Mouse (Mus musculus) heart, embryonic 10.5 days (tissue): ENCODE data around the gene Mycbpap. TPM values are rescaled to one million over a fixed set of nuclear protein-coding genes. Genes with fewer than 3 reads are reported as not detected.
A peak's percentile ranks its signal among the peaks of the same experiment; 100 is the strongest.

Experiments used
- DNase-seq: peaks from one replicate; pipeline ENCODE4 v3.0.0-alpha.2; 2017; ENCODE audit warnings: low spot score
- H3K27ac ChIP-seq: fragments of 300-500 bp; sonication (generic); 2 replicates; pipeline ENCODE4 v1.5.1; 2016; ENCODE audit warnings: mild to moderate bottlenecking
- H3K27me3 ChIP-seq: fragments of 300-500 bp; sonication (generic); 2 replicates; pipeline ENCODE4 v1.6.1; 2016; ENCODE audit warnings: mild to moderate bottlenecking; ENCODE audit not compliant: poor library complexity, insufficient read depth, severe bottlenecking
- H3K36me3 ChIP-seq: fragments of 300-500 bp; sonication (generic); 2 replicates; pipeline ENCODE4 v1.6.1; 2016; ENCODE audit warnings: mild to moderate bottlenecking, moderate library complexity
- H3K4me1 ChIP-seq: fragments of 300-500 bp; sonication (generic); 2 replicates; pipeline ENCODE4 v1.6.1; 2016; ENCODE audit warnings: mild to moderate bottlenecking
- H3K4me3 ChIP-seq: fragments of 300-500 bp; sonication (generic); 2 replicates; pipeline ENCODE4 v1.5.1; 2016; ENCODE audit warnings: mild to moderate bottlenecking, moderate library complexity
- H3K9me3 ChIP-seq: fragments of 300-500 bp; sonication (generic); 2 replicates; pipeline ENCODE4 v1.6.1; 2016; ENCODE audit warnings: mild to moderate bottlenecking, moderate library complexity
- WGBS: fragments of 180-500 bp; shearing (Covaris S2); methylation state at CpG from one replicate; pipeline ENCODE4 v1.1.7; 2016; 5-methylcytosine and 5-hydroxymethylcytosine counted together
- polyA plus RNA-seq: library from polyadenylated mRNA; unstranded; fragments of >200 nt; fragmentation: Nextera tagmentation; extraction: Ambion mirVana; gene quantifications from 2 replicates; pipeline ENCODE4 v1.2.1, GENCODE M21; 2016

Mycbpap gene
- polyA plus RNA-seq, 1 experiment from 2014 or later: 9.3 TPM

DNA sequence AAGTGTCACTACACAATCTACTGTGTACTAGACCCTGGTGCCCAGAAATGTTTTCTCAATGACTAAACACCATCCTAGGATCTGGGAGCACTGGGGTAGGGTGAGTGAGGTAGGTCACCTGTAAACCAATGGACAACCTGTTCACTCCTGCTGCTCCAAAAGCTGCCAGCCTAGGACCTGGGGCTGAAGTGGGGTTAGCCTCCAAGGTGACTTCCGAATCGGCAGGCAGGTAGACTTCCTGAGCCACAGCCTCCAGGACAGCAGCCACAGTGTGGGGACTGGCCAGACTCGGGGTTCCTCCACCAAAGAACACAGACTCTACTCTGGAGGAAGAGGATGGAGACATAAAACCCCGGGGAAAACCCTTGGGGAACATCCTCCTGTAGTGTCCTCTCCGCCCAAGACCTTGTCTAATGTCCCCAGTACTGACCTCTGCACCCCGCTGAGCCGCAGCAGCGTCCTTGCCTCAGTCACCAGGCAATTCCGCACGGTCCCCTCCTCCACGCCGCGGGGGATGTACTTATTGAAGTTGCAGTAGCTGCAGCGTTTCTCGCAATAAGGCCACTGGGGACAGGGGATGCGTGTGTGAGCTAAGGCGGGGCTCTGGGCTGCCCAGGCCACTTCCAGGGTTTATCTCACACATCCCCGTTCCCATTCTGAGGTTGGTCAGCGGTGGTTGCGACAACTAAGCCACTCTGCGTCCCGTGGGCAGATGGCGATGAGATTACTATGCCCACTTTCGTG lies 26.7 kb upstream of the Mycbpap start:
- H3K9me3 ChIP-seq: 0 out of 2 replicates have a peak, but pooled peaks cover 3% of the 10 kb centered on the region
- peak overlapping the region; percentile 76 for H3K4me3 ChIP-seq
- H3K27ac ChIP-seq: peak overlapping the region; percentile 93
- WGBS: 13% methylated on average over 24 of the region's 24 CpGs
- no peaks in the 10 kb centered on the region for H3K27me3 ChIP-seq
- no peak for DNase-seq
- H3K4me1 ChIP-seq: peaks cover 24% of the 10 kb centered on the region
- no peaks in the 10 kb centered on the region for H3K36me3 ChIP-seq

DNA sequence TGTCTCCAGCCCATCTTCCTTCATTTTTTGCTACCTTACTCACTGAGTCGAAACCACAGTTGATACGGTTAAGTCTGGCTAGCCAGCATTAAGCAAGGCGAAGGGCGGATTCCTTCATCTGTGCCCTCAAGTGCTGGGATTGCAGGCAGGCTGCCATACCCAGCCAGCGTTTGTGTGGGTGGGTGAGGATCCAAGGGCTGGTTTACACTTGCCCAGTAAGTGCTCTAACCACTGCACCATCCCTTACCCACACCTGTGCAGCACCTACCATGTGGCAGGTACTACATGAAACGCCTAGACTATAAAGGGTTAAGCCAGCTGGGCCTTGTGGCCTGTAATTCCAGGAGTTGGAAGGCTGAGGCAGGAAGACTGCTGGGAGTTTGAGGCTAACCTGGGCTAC lies 25.7 kb upstream of the Mycbpap start:
- Histone ChIP-seq H3K4me3 (no peak overlapping the region), H3K36me3 (peaks cover 6% of the 10 kb centered on the region; the same call in 1 of the 2 replicates), H3K4me1 (peaks cover 24% of the 10 kb centered on the region), H3K9me3 (0 out of 2 replicates have a peak, but pooled peaks cover 3% of the 10 kb centered on the region), H3K27me3 (no peaks in the 10 kb centered on the region), H3K27ac (no peak overlapping the region)
- no peak for DNase-seq
- WGBS: 93% methylated on average over 6 of the region's 6 CpGs

DNA sequence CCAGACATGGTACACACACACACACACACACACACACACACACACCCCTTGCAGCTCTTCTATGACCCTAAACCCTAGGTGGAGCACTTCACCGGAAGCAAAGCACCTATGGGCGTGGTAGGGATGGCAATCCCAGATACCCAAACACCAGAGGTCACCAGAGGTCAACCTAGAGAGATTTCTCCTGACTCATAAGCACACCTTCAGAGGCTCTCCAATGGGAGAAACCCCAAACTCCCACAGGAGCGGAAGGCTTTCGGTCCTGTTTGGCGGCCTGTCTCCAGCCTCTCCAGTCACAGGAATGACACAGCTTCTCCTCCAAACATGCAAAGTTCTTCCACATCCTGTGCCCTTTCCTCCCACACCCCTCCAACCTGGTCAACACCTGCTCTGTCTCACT lies 24.8 kb upstream of the Mycbpap start:
- no peak for DNase-seq
- peaks cover 8% of the 10 kb centered on the region; the same call in 1 of the 2 replicates for H3K36me3 ChIP-seq
- H3K4me1 ChIP-seq: peaks cover 24% of the 10 kb centered on the region
- H3K4me3 ChIP-seq: no peak overlapping the region
- no peaks in the 10 kb centered on the region for H3K9me3 ChIP-seq
- 95% methylated on average over 5 of the region's 5 CpGs for WGBS
- no peak overlapping the region for H3K27ac ChIP-seq
- no peaks in the 10 kb centered on the region for H3K27me3 ChIP-seq

DNA sequence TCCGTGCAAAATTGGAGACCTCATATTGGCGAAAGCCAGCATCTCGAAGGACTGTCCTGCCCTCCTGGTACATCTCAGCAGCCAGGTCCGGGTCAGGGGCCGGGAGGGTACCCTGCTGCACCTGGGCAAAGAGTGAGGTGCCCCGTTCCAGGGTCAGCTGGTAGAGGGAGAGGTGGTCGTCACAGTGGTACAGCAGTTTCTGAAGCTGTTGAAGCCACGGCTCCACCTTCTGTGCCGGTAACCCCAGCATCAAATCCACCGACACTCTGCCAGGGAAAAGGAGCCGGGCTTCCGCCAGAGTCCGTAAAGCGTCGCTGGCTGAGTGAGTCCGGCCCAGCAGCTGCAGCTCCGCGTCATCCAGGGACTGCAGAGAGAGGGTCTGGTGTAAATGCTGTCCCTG lies 22.9 kb upstream of the Mycbpap start:
- DNase-seq: no peak
- peak overlapping the region; percentile 45 for H3K4me3 ChIP-seq
- 48% methylated on average over 18 of the region's 18 CpGs for WGBS

DNA sequence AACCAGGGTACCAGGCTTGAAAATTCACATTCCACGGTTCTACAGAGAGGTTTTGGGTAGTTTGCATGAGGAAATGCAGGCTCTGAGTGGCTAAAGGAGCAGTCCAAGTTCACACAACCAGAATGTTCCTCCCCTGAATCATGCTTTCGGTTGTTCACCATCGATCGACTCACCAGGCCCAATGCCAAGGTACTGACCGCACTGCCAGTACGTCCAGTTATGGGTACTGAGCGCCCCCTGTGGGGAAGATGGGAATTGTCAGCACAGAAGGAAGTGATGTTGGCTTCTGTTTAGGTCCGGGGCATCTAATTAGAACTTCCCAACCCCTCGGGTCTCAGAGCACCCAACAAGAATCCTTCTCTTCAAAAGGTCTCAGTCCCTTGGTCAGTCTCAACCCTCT lies 22.4 kb upstream of the Mycbpap start:
- DNase-seq: no peak
- H3K36me3 ChIP-seq: peaks cover 8% of the 10 kb centered on the region; the same call in 1 of the 2 replicates
- H3K27ac ChIP-seq: no peak overlapping the region
- 46% methylated on average over 9 of the region's 9 CpGs for WGBS
- H3K27me3 ChIP-seq: no peaks in the 10 kb centered on the region
- H3K9me3 ChIP-seq: no peaks in the 10 kb centered on the region
- H3K4me1 ChIP-seq: peaks cover 19% of the 10 kb centered on the region
- H3K4me3 ChIP-seq: peak overlapping the region; percentile 45

More for the DNA sequence above, 22.9 kb upstream of the Mycbpap start:
- peak overlapping the region; percentile 37; the same call in 1 of the 2 replicates for H3K27ac ChIP-seq
- no peaks in the 10 kb centered on the region for H3K9me3 ChIP-seq
- peaks cover 8% of the 10 kb centered on the region; the same call in 1 of the 2 replicates for H3K36me3 ChIP-seq
- peaks cover 23% of the 10 kb centered on the region for H3K4me1 ChIP-seq
- H3K27me3 ChIP-seq: no peaks in the 10 kb centered on the region

DNA sequence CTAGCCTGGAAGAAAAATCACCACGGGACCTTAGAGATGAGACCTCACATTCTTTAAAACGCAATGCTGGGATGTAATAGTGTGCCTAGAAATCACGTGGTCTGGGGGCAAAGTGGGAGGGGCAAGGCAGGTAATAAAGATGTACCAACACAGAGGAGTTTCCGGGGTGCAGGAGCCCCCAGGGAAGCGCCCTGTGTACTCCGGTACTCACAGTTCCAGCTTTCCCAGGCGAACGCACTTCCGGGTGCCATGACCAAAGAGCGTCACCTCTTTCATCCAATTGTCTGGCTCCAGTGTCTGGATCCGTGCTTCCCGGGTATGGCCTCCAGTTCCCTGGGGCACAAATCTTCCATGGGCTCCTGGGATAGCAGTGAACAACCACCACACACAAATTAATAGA lies 21.8 kb upstream of the Mycbpap start:
- 87% methylated on average over 12 of the region's 12 CpGs for WGBS

DNA sequence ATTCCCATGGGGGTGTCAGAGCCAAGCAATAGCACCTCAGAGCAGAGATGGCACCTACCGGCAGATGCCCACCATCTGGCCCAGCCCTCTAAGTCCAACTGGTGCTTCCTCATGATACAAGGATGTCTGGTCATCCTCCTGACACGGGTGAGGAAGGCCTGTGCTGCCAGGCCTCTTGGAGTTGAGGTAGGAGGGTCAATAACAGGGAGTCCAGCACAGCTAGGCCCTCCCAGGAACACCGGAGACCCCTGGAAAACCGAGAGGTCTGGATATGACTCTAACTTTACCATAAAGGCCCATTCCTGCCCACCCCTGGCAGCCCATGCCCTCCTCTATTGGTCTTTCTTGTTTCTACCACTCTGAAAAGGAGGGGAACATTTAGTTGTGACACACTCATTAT lies 20.9 kb upstream of the Mycbpap start:
- Histone ChIP-seq H3K27ac (no peak overlapping the region), H3K4me1 (peaks cover 8% of the 10 kb centered on the region; the same call in 1 of the 2 replicates), H3K27me3 (no peaks in the 10 kb centered on the region), H3K36me3 (peaks cover 8% of the 10 kb centered on the region; the same call in 1 of the 2 replicates), H3K9me3 (no peaks in the 10 kb centered on the region), H3K4me3 (no peak overlapping the region)
- no peak for DNase-seq
- WGBS: 84% methylated on average over 4 of the region's 4 CpGs

More for the DNA sequence above, 21.8 kb upstream of the Mycbpap start:
- Histone ChIP-seq H3K9me3 (no peaks in the 10 kb centered on the region), H3K36me3 (peaks cover 8% of the 10 kb centered on the region; the same call in 1 of the 2 replicates), H3K4me1 (peaks cover 13% of the 10 kb centered on the region), H3K4me3 (no peak overlapping the region), H3K27ac (no peak overlapping the region), H3K27me3 (no peaks in the 10 kb centered on the region)
- DNase-seq: no peak

DNA sequence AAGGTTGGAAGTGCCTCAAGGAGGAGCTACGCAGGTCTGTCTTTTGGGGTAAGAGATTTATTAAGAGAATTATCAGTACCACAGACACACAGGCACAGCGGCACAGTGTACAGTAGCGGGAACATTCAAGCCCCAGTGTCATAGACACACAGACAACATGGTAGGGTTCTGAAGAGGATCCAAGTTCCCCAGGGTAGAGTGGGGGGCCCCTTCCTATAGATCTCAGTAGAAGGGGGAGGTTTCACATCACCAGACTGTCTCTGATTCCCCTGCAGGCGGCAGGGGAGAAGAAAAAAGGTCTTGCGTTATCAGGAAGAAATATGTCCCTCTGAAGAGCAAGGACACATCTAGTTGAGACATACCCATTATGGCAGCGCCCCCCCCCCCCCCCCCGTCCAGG lies 18.2 kb upstream of the Mycbpap start:
- DNase-seq: no peak
- peaks cover 9% of the 10 kb centered on the region; the same call in 1 of the 2 replicates for H3K36me3 ChIP-seq
- H3K4me1 ChIP-seq: peaks cover 11% of the 10 kb centered on the region; the same call in 1 of the 2 replicates
- 76% methylated on average over 7 of the region's 7 CpGs for WGBS
- no peaks in the 10 kb centered on the region for H3K9me3 ChIP-seq
- no peak overlapping the region for H3K27ac ChIP-seq
- H3K4me3 ChIP-seq: no peak overlapping the region
- no peaks in the 10 kb centered on the region for H3K27me3 ChIP-seq

DNA sequence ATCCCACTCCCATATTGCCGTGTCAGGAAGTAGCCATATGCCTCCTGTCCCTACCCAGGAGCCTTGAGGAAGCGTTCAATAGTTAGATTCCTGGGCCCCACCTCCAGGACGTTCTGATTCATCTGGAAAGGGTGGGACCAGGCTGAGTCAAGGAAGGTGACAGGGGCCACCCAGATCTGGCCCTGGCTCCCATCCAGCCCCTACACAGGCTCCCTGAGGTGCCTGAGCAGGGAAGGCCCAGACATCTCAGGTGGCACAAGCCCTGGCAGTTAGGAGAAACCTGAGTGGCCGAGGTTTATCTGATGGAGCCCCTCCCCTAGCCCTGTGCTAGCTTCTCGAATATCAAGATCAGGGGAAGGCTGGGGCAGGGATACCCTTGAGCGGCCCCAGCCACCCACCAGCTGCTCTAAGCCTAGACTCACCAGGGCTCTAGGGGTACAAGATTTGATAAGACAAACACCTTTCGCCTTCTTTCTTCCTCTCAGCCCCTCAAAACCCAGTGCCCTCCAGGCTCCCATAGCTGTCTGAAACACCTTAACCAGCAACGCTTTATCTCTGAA lies 17.3 kb upstream of the Mycbpap start:
- H3K36me3 ChIP-seq: peaks cover 12% of the 10 kb centered on the region; the same call in 1 of the 2 replicates
- no peaks in the 10 kb centered on the region for H3K9me3 ChIP-seq
- H3K4me1 ChIP-seq: 0 out of 2 replicates have a peak, but pooled peaks cover 4% of the 10 kb centered on the region
- H3K27me3 ChIP-seq: no peaks in the 10 kb centered on the region
- DNase-seq: no peak
- H3K4me3 ChIP-seq: no peak overlapping the region
- H3K27ac ChIP-seq: no peak overlapping the region
- WGBS: 45% methylated on average over 8 of the region's 8 CpGs

DNA sequence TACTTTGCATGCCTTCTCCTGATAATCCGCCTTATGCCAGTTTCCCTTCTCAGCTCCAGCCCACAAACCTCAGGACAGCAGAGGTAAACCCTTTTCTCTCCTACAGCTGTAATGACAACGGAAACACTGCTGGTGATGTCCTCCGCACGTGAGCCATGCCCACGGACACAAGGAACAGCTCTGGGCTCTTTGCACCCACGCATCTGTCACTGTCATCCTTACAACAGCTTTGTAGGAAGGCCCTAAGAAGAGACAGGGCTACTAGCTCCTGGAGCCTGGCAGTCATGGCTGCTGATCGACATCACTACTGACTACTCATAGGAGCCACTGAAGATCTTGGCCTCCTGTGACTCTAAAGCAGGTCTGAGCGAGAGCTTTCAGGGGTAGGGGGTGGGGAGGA lies 11.6 kb upstream of the Mycbpap start:
- no peak for DNase-seq
- Histone ChIP-seq H3K27ac (no peak overlapping the region), H3K9me3 (no peaks in the 10 kb centered on the region), H3K36me3 (0 out of 2 replicates have a peak, but pooled peaks cover 3% of the 10 kb centered on the region), H3K27me3 (no peaks in the 10 kb centered on the region), H3K4me3 (no peak overlapping the region), H3K4me1 (peaks cover 12% of the 10 kb centered on the region; the same call in 1 of the 2 replicates)
- 73% methylated on average over 8 of the region's 8 CpGs for whole genome bisulfite sequencing

DNA sequence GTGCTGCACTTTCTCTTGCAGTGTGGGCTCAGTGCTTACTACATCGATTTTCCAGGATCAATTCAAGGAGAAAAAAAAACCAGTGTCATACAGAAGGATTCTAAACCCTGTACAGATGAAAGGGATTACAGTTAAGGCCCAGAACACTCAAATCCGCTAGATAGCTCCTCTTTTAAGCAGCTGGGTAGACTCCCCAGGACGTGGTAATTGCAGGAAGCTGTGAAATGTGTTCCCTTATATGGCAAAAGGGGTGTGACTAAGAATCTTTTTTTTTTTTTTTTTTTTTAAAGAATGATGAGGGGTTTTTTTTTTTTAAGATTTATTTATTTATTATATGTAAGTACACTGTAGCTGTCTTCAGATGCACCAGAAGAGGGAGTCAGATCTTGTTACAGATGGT lies 7.3 kb upstream of the Mycbpap start:
- no peak for DNase-seq
- no peak overlapping the region for H3K4me3 ChIP-seq
- 55% methylated on average over 3 of the region's 3 CpGs for WGBS
- no peaks in the 10 kb centered on the region for H3K36me3 ChIP-seq
- H3K4me1 ChIP-seq: peaks cover 28% of the 10 kb centered on the region
- H3K9me3 ChIP-seq: no peaks in the 10 kb centered on the region
- H3K27ac ChIP-seq: no peak overlapping the region
- H3K27me3 ChIP-seq: no peaks in the 10 kb centered on the region

DNA sequence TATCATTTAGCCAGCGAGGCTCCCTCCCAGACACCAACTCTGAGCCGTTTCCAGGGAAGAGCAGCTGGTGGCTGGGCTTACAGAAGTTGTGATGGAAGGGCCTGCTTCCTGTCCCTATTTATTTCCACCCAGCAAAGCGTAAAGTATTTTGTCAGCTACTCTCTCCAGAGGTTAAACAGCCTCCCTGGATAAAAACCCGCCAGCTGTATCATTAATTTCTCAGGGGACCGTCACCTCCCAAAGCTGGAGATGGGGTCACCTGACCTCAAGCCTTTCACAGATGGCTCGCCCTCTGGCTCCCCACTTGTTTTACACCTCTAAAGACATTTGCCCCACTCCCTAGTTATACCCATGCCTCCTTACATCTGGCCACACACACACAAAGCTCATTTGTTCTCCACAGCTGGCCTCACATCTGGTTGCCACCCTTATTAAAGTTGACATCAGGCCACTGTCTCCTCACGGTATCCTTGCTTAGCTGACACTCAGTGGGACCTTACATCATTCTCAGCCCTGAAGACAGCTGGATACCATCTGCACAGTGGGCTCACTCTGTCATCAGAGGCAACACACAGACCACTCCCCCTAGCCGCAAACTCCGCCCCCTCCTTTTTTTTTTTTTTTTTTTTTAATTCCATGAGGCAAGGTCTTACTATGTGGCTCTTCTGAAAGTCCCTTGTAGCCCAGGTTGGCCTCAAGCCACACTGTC lies 4.8 kb upstream of the Mycbpap start:
- Histone ChIP-seq H3K27ac (no peak overlapping the region), H3K4me1 (peaks cover 42% of the 10 kb centered on the region), H3K4me3 (no peak overlapping the region), H3K27me3 (no peaks in the 10 kb centered on the region), H3K9me3 (no peaks in the 10 kb centered on the region), H3K36me3 (no peaks in the 10 kb centered on the region)
- DNase-seq: no peak
- WGBS: 56% methylated on average over 9 of the region's 9 CpGs

DNA sequence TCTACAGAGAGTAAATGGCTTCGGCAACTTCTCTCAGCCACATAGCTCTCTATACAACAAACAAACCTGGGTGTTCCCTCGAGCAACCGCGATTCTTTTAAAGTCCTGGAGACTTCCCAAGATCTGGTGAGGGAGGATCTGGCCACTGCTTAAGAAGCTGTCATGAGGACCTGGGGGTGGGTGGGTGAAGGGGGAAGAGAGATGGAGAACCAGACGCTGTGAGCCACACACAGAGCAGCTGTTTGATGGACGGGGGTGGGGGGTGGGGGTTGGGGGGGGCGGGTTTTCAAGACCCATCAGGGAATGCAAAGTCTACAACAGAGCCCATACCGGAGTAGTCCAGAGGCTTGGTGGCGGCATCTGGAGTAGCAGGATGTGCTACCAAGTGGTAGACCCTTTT lies 8.1 kb downstream of the Mycbpap start:
- Histone ChIP-seq H3K27ac (no peak overlapping the region), H3K9me3 (no peaks in the 10 kb centered on the region), H3K36me3 (peaks cover 17% of the 10 kb centered on the region; the same call in 1 of the 2 replicates), H3K27me3 (no peaks in the 10 kb centered on the region), H3K4me1 (peaks cover 19% of the 10 kb centered on the region; the same call in 1 of the 2 replicates), H3K4me3 (no peak overlapping the region)
- DNase-seq: no peak
- WGBS: 48% methylated on average over 9 of the region's 9 CpGs
